In genomic region chr1:132623641-132624336, GRCm38 (mm10) we compare ENCODE assay signal across 17 mouse cellular contexts.
DNase-seq lines count a peak whose midpoint lies in the region; ATAC-seq lines count a peak whose summit lies in the region.
"Had no signal": no experiment of that assay in that cellular context is flagged by ENCODE, and none has a peak within 500 bp of the region (broad histone marks: within the 10 kb centered on the region; RNA-seq: fewer than 3 reads in every experiment).

No protein-coding gene starts in this region.

- DNase-seq in hindbrain, embryonic 10.5 days (ENCODE audit: low spot score), result no peak
- no peak for DNase-seq in hindbrain, embryonic 14.5 days (ENCODE audit: low spot score)
- peak; percentile 49 to 53 for DNase-seq in right cerebral cortex, adult 2 months (ENCODE audit: low spot score in 2 of 2)
- no peak for DNase-seq in right cerebral cortex, postnatal 14 days
- DNase-seq in embryonic facial prominence, embryonic 10.5 days (ENCODE audit: low spot score), result peak; percentile 21
- peak; percentile 41 for DNase-seq in testis, postnatal 14 days (ENCODE audit: low spot score)
- DNase-seq in adrenal gland, adult 8-10 months, result no peak
- DNase-seq: cerebellum, postnatal 25 days; gastrocnemius, postnatal 36 days; heart, postnatal 36 days; kidney, adult 9 months; lung, postnatal 4 days; thymus, adult 18-20 months had no signal

- H3K27ac ChIP-seq in hindbrain, embryonic 10.5 days, result peak overlapping the region; percentile 56
- H3K27ac ChIP-seq in hindbrain, embryonic 14.5 days, result no peak overlapping the region
- H3K27ac ChIP-seq in embryonic facial prominence, embryonic 10.5 days (replicated peaks), result peak overlapping the region; percentile 48
- H3K27ac ChIP-seq: neural tube, embryonic 13.5 days had no signal

- peaks cover 36% of the 10 kb centered on the region for H3K4me1 ChIP-seq in hindbrain, embryonic 10.5 days (replicated peaks)
- peaks cover 9% of the 10 kb centered on the region for H3K4me1 ChIP-seq in hindbrain, embryonic 14.5 days (replicated peaks; ENCODE audit: control insufficient read depth, insufficient read depth, low read length)
- H3K4me1 ChIP-seq in embryonic facial prominence, embryonic 10.5 days, result peaks cover 41% of the 10 kb centered on the region

- H3K9me3 ChIP-seq in hindbrain, embryonic 10.5 days, result no peaks in the 10 kb centered on the region
- no peaks in the 10 kb centered on the region for H3K9me3 ChIP-seq in hindbrain, embryonic 14.5 days (ENCODE audit: control insufficient read depth, low read length)
- H3K9me3 ChIP-seq in embryonic facial prominence, embryonic 10.5 days, result no peaks in the 10 kb centered on the region
- H3K9me3 ChIP-seq: G1E; heart, embryonic 12.5 days; neural tube, embryonic 13.5 days had no signal

- no peak overlapping the region for H3K9ac ChIP-seq in hindbrain, embryonic 14.5 days
- H3K9ac ChIP-seq: heart, embryonic 12.5 days; neural tube, embryonic 13.5 days had no signal

- WGBS in hindbrain, embryonic 10.5 days, result 66% methylated on average over 14 of the region's 14 CpGs
- WGBS in hindbrain, embryonic 14.5 days, result 60% methylated on average over 14 of the region's 14 CpGs
- WGBS in embryonic facial prominence, embryonic 10.5 days, result 55% methylated on average over 14 of the region's 14 CpGs

- no peak overlapping the region for H3K4me3 ChIP-seq in hindbrain, embryonic 10.5 days
- H3K4me3 ChIP-seq in hindbrain, embryonic 14.5 days (replicated peaks; ENCODE audit: low read length), result no peak overlapping the region
- no peak overlapping the region for H3K4me3 ChIP-seq in embryonic facial prominence, embryonic 10.5 days
- H3K4me3 ChIP-seq: heart, embryonic 12.5 days; neural tube, embryonic 13.5 days had no signal

- ATAC-seq in hindbrain, embryonic 14.5 days (ENCODE audit: low FRiP score), result no peak
- no peak for ATAC-seq in monocyte, adult 5-6 weeks (replicated peaks; ENCODE audit: insufficient number of reproducible peaks, low FRiP score, low TSS enrichment, poor library complexity, severe bottlenecking)

- H3K4me2 ChIP-seq in hindbrain, embryonic 14.5 days (replicated peaks), result no peak overlapping the region
- H3K4me2 ChIP-seq: heart, embryonic 12.5 days; neural tube, embryonic 13.5 days had no signal

- H3K36me3 ChIP-seq in hindbrain, embryonic 10.5 days, result peaks cover 30% of the 10 kb centered on the region
- peaks cover 60% of the 10 kb centered on the region for H3K36me3 ChIP-seq in hindbrain, embryonic 14.5 days (replicated peaks; ENCODE audit: control insufficient read depth, insufficient read depth)
- no peaks in the 10 kb centered on the region for H3K36me3 ChIP-seq in embryonic facial prominence, embryonic 10.5 days (replicated peaks)
- H3K36me3 ChIP-seq: G1E; heart, embryonic 12.5 days had no signal

- peaks cover 7% of the 10 kb centered on the region; the same call in 1 of the 2 replicates for H3K27me3 ChIP-seq in hindbrain, embryonic 10.5 days (ENCODE audit: insufficient read depth, poor library complexity, severe bottlenecking)
- no peaks in the 10 kb centered on the region for H3K27me3 ChIP-seq in hindbrain, embryonic 14.5 days (ENCODE audit: control insufficient read depth, insufficient read depth, low read length)
- peaks cover 23% of the 10 kb centered on the region for H3K27me3 ChIP-seq in embryonic facial prominence, embryonic 10.5 days (replicated peaks; ENCODE audit: low read depth, poor library complexity, severe bottlenecking)
- H3K27me3 ChIP-seq: neural tube, embryonic 13.5 days had no signal

Comparison
In these comparisons a context has a peak if more than half of its experiments do, and no peak if none do; other contexts are left out.
1. DNase-seq: peak in right cerebral cortex, adult 2 months (2 of 2), embryonic facial prominence, embryonic 10.5 days (single experiment) and testis, postnatal 14 days (single experiment); none in hindbrain, embryonic 10.5 days (single experiment), hindbrain, embryonic 14.5 days (single experiment), right cerebral cortex, postnatal 14 days (single experiment) and adrenal gland, adult 8-10 months (single experiment).